Mouse (Mus musculus): ENCODE measurements around the gene Zfp329. TPM values are rescaled to one million over a fixed set of nuclear protein-coding genes. Genes with fewer than 3 reads are reported as not detected.

Zfp329 gene
- total RNA-seq, 1 experiment, result 10.3 TPM

- peaks cover 2% of the 10 kb centered on the region; the same call in 1 of the 2 replicates for H3K36me3 ChIP-seq (ENCODE audit: control insufficient read depth, insufficient read depth, low read length, poor library complexity, severe bottlenecking)
- no peak overlapping the region for H3K4me3 ChIP-seq (ENCODE audit: insufficient read depth in 1 of 2, low read depth in 1 of 2, low read length in 2 of 2, poor library complexity in 1 of 2, severe bottlenecking in 1 of 2)
- no peaks in the 10 kb centered on the region; a peak in 1 of 4 replicates for H3K4me1 ChIP-seq (ENCODE audit: control insufficient read depth in 2 of 2, insufficient read depth in 2 of 2, low read length in 2 of 2, poor library complexity in 1 of 2)
- in situ Hi-C loops (cut with MboI; ENCODE audit: low sequenced_read_pairs in 2 of 2, unreplicated experiment in 2 of 2), result no loop called here
- DNase-seq (ENCODE audit: low read depth, low spot score), result no peak
- TF ChIP-seq HCFC1 (IDR thresholded peaks at IDR 0.05; ENCODE audit: borderline replicate concordance, insufficient read depth, low read length) (no peak), ZC3H11A (IDR thresholded peaks at IDR 0.05; ENCODE audit: borderline replicate concordance, low read depth, low read length) (0 out of 2 replicates have a peak, but pooled peaks have one; percentile 14), ZNF384 (IDR thresholded peaks at IDR 0.05; ENCODE audit: low read depth, low read length) (peak; percentile 49; the same call in 1 of the 2 replicates)
- H3K9me3 ChIP-seq (ENCODE audit: control insufficient read depth, insufficient read depth, low read depth, low read length), result no peaks in the 10 kb centered on the region
- H3K27ac ChIP-seq (ENCODE audit: insufficient read depth, low read depth, low read length, poor library complexity, severe bottlenecking), result no peak overlapping the region
- no peak overlapping the region for H3K9ac ChIP-seq (ENCODE audit: insufficient read depth, low read depth, low read length, poor library complexity, severe bottlenecking)
Observed at GRCm38 (mm10) chr7:12815566-12815965, 3.1 kb downstream of the Zfp329 start.

- Histone ChIP-seq H3K9me3 (ENCODE audit: control insufficient read depth, insufficient read depth, low read depth, low read length) (no peaks in the 10 kb centered on the region), H3K4me1 (ENCODE audit: control insufficient read depth in 2 of 2, insufficient read depth in 2 of 2, low read length in 2 of 2, poor library complexity in 1 of 2) (peaks cover 0 to 6% of the 10 kb centered on the region in 2 experiments; a peak in 1 of 4 replicates), H3K4me3 (ENCODE audit: insufficient read depth in 1 of 2, low read depth in 1 of 2, low read length in 2 of 2, poor library complexity in 1 of 2, severe bottlenecking in 1 of 2) (peak overlapping the region; percentile 58 to 64), H3K27ac (ENCODE audit: insufficient read depth, low read depth, low read length, poor library complexity, severe bottlenecking) (no peak overlapping the region), H3K36me3 (ENCODE audit: control insufficient read depth, insufficient read depth, low read length, poor library complexity, severe bottlenecking) (no peaks in the 10 kb centered on the region; the same call in 1 of the 2 replicates), H3K9ac (ENCODE audit: insufficient read depth, low read depth, low read length, poor library complexity, severe bottlenecking) (peak overlapping the region; percentile 82)
- no peak for DNase-seq (ENCODE audit: low read depth, low spot score)
- no peak for TF ChIP-seq CHD2 (IDR thresholded peaks at IDR 0.05; ENCODE audit: low read depth, low read length)
- TF ChIP-seq MAFK (IDR thresholded peaks at IDR 0.05; ENCODE audit: insufficient read depth, low read depth, low read length), result no peak
- TF ChIP-seq ZC3H11A (IDR thresholded peaks at IDR 0.05; ENCODE audit: borderline replicate concordance, low read depth, low read length), result peak; percentile 9; the same call in 1 of the 2 replicates
- 0 out of 2 replicates have a peak, but pooled peaks have one; percentile 6 for TF ChIP-seq HCFC1 (IDR thresholded peaks at IDR 0.05; ENCODE audit: borderline replicate concordance, insufficient read depth, low read length)
- in situ Hi-C loops (cut with MboI; ENCODE audit: low sequenced_read_pairs in 2 of 2, unreplicated experiment in 2 of 2), result no loop called here
Observed at GRCm38 (mm10) chr7:12803727-12804071, 15.0 kb downstream of the Zfp329 start.

GRCm38 (mm10) chr7:12802866-12803726 is 15.6 kb downstream of the Zfp329 start, which contains the start of gene Zscan18:
TSS of gene Zscan18 (minus strand) at chr7:12803635.
- Histone ChIP-seq H3K36me3 (ENCODE audit: control insufficient read depth, insufficient read depth, low read length, poor library complexity, severe bottlenecking) (no peaks in the 10 kb centered on the region; the same call in 1 of the 2 replicates), H3K9me3 (ENCODE audit: control insufficient read depth, insufficient read depth, low read depth, low read length) (no peaks in the 10 kb centered on the region), H3K4me3 (ENCODE audit: insufficient read depth in 1 of 2, low read depth in 1 of 2, low read length in 2 of 2, poor library complexity in 1 of 2, severe bottlenecking in 1 of 2) (peak within 1 kb of the TSS; percentile 58 to 64), H3K9ac (ENCODE audit: insufficient read depth, low read depth, low read length, poor library complexity, severe bottlenecking) (peak within 1 kb of the TSS; percentile 82), H3K27ac (ENCODE audit: insufficient read depth, low read depth, low read length, poor library complexity, severe bottlenecking) (peak within 1 kb of the TSS; percentile 47; the same call in 1 of the 2 replicates), H3K4me1 (ENCODE audit: control insufficient read depth in 2 of 2, insufficient read depth in 2 of 2, low read length in 2 of 2, poor library complexity in 1 of 2) (peaks cover 0 to 6% of the 10 kb centered on the region in 2 experiments; a peak in 1 of 4 replicates)
- TF ChIP-seq CHD2 (IDR thresholded peaks at IDR 0.05; ENCODE audit: low read depth, low read length) (no peak), HCFC1 (IDR thresholded peaks at IDR 0.05; ENCODE audit: borderline replicate concordance, insufficient read depth, low read length) (peak; percentile 54; the same call in 1 of the 2 replicates)
- in situ Hi-C loops (cut with MboI; ENCODE audit: low sequenced_read_pairs in 2 of 2, unreplicated experiment in 2 of 2), result no loop called here
- DNase-seq (ENCODE audit: low read depth, low spot score), result peak; percentile 83

DNA sequence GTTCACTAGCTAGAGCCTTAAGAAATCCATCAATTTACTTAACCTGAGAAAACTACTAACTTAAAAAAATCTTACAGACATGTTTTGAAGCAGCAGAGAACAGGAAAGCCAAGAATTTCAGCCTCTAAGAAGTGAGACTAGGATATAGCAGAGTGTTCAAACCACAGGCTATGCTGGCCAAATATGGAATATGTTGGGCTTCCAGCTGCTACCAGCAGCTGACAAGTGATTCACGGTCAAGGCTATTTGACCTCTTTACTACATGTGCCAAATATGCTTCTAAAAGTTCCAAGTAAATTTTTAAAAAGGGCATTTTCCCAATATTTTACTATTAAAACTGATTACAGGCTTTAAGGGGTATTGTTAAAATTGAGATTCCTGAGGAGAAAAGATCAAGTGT is 19.1 kb downstream of the Zfp329 start:
- in situ Hi-C loops (cut with MboI; ENCODE audit: low sequenced_read_pairs in 2 of 2, unreplicated experiment in 2 of 2), result no loop called here
- Histone ChIP-seq H3K9me3 (ENCODE audit: control insufficient read depth, insufficient read depth, low read depth, low read length) (no peaks in the 10 kb centered on the region), H3K4me3 (ENCODE audit: insufficient read depth in 1 of 2, low read depth in 1 of 2, low read length in 2 of 2, poor library complexity in 1 of 2, severe bottlenecking in 1 of 2) (no peak overlapping the region), H3K9ac (ENCODE audit: insufficient read depth, low read depth, low read length, poor library complexity, severe bottlenecking) (no peak overlapping the region), H3K4me1 (ENCODE audit: control insufficient read depth in 2 of 2, insufficient read depth in 2 of 2, low read length in 2 of 2, poor library complexity in 1 of 2) (peaks cover 0 to 6% of the 10 kb centered on the region in 2 experiments; a peak in 1 of 4 replicates), H3K36me3 (ENCODE audit: control insufficient read depth, insufficient read depth, low read length, poor library complexity, severe bottlenecking) (no peaks in the 10 kb centered on the region), H3K27ac (ENCODE audit: insufficient read depth, low read depth, low read length, poor library complexity, severe bottlenecking) (no peak overlapping the region)
- TF ChIP-seq MAFK (IDR thresholded peaks at IDR 0.05; ENCODE audit: insufficient read depth, low read depth, low read length) (no peak), CHD2 (IDR thresholded peaks at IDR 0.05; ENCODE audit: low read depth, low read length) (no peak), ZC3H11A (IDR thresholded peaks at IDR 0.05; ENCODE audit: borderline replicate concordance, low read depth, low read length) (no peak)
- no peak for DNase-seq (ENCODE audit: low read depth, low spot score)

Measured in ES-E14 (cell line).